Mouse (Mus musculus): ENCODE results near the gene Selenon. TPM values are rescaled to one million over a fixed set of nuclear protein-coding genes. Genes with fewer than 3 reads are reported as not detected.
"Not testable (repeated sequence)": the region's sequence is repeated elsewhere in the genome, so short reads cannot be mapped to it uniquely, and the experiment has no call there.

The Selenon gene
- polyA plus RNA-seq, 1 experiment from 2014 or later = 11.2 TPM

DNA sequence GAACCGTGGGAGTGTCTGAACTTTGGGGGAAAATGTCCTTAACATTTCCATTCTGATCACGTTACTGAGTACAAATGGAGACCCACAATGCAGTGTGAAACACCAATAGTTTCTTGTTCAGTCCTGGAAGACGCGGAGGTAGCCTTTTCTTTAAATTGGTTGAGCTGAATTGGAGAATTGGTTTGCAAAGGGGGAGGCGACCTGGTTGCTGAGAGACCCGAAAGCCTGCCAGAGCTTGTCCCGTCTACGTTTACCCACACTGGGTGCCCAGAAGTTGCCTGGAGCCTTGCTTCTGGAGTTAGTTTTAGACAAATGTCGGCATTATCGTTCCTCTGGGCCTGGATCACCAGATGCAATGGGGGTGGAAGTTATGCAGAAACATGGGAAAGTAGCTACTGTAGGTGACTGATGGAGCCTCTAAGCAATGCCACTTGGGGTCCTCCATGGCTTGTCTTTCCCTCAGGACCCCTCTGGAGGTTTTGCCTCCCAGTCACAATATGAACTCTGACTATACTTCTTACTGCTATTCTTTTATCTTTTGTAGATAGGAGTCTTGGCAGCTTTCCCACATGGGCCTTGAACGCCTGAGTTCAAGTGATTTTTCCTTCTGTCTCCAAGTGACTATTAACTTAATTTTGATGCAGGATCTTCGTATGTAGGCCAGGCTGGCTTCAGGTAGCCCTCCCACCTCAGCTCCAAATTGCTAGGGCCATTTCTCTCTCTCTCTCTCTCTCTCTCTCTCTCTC, 53.8 kb downstream of the Selenon start:
- Histone ChIP-seq H3K9me3 (ENCODE audit: control insufficient read depth, low read length) (no peaks in the 10 kb centered on the region), H3K27ac (ENCODE audit: low read depth, low read length) (peak overlapping the region; percentile 70), H3K4me2 (ENCODE audit: low read depth, low read length) (peak overlapping the region; percentile 90), H3K4me1 (ENCODE audit: control insufficient read depth, insufficient read depth, low read length) (peaks cover 15% of the 10 kb centered on the region), H3K9ac (replicated peaks; ENCODE audit: low read depth, low read length) (0 out of 2 replicates have a peak overlapping the region, but pooled peaks have one; percentile 66), H3K36me3 (ENCODE audit: control insufficient read depth, insufficient read depth, low read length) (no peaks in the 10 kb centered on the region), H3K27me3 (ENCODE audit: control insufficient read depth, insufficient read depth, low read length) (no peaks in the 10 kb centered on the region), H3K4me3 (ENCODE audit: low read depth, low read length) (peak overlapping the region; percentile 47)
- ATAC-seq (ENCODE audit: low read depth) = no peak
- WGBS = 58% methylated on average over 12 of the region's 12 CpGs

GRCm38 (mm10) chr4:134497223-134497622, 54.7 kb downstream of the Selenon start:
- ATAC-seq (ENCODE audit: low read depth) = peak; percentile 52
- H3K27ac ChIP-seq (ENCODE audit: low read depth, low read length) = peak overlapping the region; percentile 70

DNA sequence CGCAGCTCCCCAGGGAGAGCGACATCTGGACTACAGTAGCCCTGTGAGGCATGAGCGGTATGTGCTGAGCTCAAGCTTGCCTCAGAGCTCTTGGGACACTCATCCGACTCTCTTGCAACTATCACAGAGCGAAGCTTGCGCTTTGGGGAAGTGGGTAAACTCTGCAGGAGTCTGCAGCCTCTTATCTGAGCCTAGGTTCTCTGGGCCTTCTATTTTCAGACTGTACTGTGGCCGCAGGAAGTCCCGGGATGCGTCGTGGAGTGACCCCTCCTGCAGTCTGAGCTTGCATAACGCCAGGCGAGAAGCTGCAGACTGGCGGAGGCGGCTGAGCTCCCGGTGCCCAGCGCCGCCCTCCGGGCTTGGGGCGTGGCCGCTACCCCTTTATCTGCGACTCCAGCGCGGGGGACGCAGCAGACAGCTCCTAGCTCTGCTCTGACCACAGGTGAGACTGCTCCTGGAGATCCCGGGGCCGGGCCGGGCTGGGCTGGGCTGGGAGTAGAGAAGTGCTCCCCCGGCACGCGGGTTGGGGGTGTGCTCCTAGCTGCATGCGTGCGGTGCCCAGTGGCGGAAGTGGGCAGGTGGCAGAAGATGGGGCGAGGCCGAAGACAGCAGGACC, 55.3 kb downstream of the Selenon start, which contains the start of gene Paqr7:
TSS of gene Paqr7 (plus strand) at position 103 of the 616 bp plus-strand sequence.
- WGBS = 3% methylated on average over 35 of the region's 35 CpGs
- H3K36me3 ChIP-seq (ENCODE audit: control insufficient read depth, insufficient read depth, low read length) = no peaks in the 10 kb centered on the region
- peak within 1 kb of the TSS; percentile 70 for H3K27ac ChIP-seq (ENCODE audit: low read depth, low read length)
- no peaks in the 10 kb centered on the region for H3K27me3 ChIP-seq (ENCODE audit: control insufficient read depth, insufficient read depth, low read length)
- H3K4me1 ChIP-seq (ENCODE audit: control insufficient read depth, insufficient read depth, low read length) = peaks cover 15% of the 10 kb centered on the region
- peak within 1 kb of the TSS; percentile 90 for H3K4me2 ChIP-seq (ENCODE audit: low read depth, low read length)
- no peaks in the 10 kb centered on the region for H3K9me3 ChIP-seq (ENCODE audit: control insufficient read depth, low read length)
- ATAC-seq (ENCODE audit: low read depth) = peak; percentile 74
- peak within 1 kb of the TSS; percentile 47 for H3K4me3 ChIP-seq (ENCODE audit: low read depth, low read length)
- H3K9ac ChIP-seq (replicated peaks; ENCODE audit: low read depth, low read length) = peak within 1 kb of the TSS; percentile 66

More at GRCm38 (mm10) chr4:134497223-134497622, 54.7 kb downstream of the Selenon start:
- WGBS = 3% methylated on average over 6 of the region's 6 CpGs
- H3K9me3 ChIP-seq (ENCODE audit: control insufficient read depth, low read length) = no peaks in the 10 kb centered on the region
- no peaks in the 10 kb centered on the region for H3K36me3 ChIP-seq (ENCODE audit: control insufficient read depth, insufficient read depth, low read length)
- H3K4me2 ChIP-seq (ENCODE audit: low read depth, low read length) = peak overlapping the region; percentile 90
- no peaks in the 10 kb centered on the region for H3K27me3 ChIP-seq (ENCODE audit: control insufficient read depth, insufficient read depth, low read length)
- H3K4me1 ChIP-seq (ENCODE audit: control insufficient read depth, insufficient read depth, low read length) = peaks cover 15% of the 10 kb centered on the region
- peak overlapping the region; percentile 47 for H3K4me3 ChIP-seq (ENCODE audit: low read depth, low read length)
- H3K9ac ChIP-seq (replicated peaks; ENCODE audit: low read depth, low read length) = peak overlapping the region; percentile 66

- Histone ChIP-seq H3K4me3 (ENCODE audit: low read depth, low read length) (no peak overlapping the region), H3K4me1 (ENCODE audit: control insufficient read depth, insufficient read depth, low read length) (peaks cover 15% of the 10 kb centered on the region), H3K27ac (ENCODE audit: low read depth, low read length) (no peak overlapping the region), H3K36me3 (ENCODE audit: control insufficient read depth, insufficient read depth, low read length) (no peaks in the 10 kb centered on the region), H3K9me3 (ENCODE audit: control insufficient read depth, low read length) (no peaks in the 10 kb centered on the region), H3K9ac (replicated peaks; ENCODE audit: low read depth, low read length) (no peak overlapping the region), H3K27me3 (ENCODE audit: control insufficient read depth, insufficient read depth, low read length) (no peaks in the 10 kb centered on the region), H3K4me2 (ENCODE audit: low read depth, low read length) (no peak overlapping the region)
- ATAC-seq (ENCODE audit: low read depth) = no peak
- WGBS = 69% methylated on average over 5 of the region's 5 CpGs
Observed at GRCm38 (mm10) chr4:134495546-134495923, 56.4 kb downstream of the Selenon start.

DNA sequence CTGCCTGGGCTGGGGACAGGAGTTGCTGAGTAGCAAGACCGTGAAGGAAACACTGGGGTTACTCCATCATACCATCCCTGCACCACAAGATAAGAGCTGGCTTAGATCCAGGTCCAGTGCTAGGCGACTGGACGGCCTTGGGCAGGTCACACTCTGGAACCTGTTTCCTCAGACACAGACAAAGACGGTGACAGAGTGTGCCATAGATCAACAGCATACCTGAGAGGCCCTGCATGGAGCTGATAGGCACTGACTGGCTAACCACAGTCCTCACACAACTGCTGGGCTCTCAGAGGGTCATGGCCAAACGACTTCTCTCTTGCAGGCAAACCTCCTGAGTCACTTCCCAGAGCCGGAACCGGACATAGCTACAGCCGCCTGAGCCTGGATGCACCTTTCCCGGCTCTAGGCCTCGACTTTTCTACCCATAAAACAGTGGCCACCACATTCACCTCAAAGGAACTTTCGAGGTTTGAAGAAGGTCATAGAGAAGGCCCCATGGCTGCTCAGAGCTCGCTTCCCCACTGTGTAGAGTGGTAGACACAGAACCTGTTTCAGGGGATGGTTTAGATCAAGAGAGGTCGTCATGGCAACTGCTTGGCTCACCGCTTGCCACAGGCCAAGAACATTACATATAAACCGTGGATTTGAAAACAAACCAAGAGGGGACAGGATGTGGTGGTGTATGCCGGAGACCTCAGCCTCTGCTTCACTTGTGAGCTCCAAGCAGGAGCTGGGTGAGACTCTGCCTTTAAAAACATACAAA, 57.0 kb downstream of the Selenon start:
- WGBS = 67% methylated on average over 16 of the region's 16 CpGs
- H3K4me1 ChIP-seq (ENCODE audit: control insufficient read depth, insufficient read depth, low read length) = peaks cover 15% of the 10 kb centered on the region
- H3K36me3 ChIP-seq (ENCODE audit: control insufficient read depth, insufficient read depth, low read length) = no peaks in the 10 kb centered on the region
- H3K9ac ChIP-seq (replicated peaks; ENCODE audit: low read depth, low read length) = no peak overlapping the region
- no peak overlapping the region for H3K4me3 ChIP-seq (ENCODE audit: low read depth, low read length)
- no peak overlapping the region for H3K27ac ChIP-seq (ENCODE audit: low read depth, low read length)
- H3K9me3 ChIP-seq (ENCODE audit: control insufficient read depth, low read length) = no peaks in the 10 kb centered on the region
- no peak for ATAC-seq (ENCODE audit: low read depth)
- no peak overlapping the region for H3K4me2 ChIP-seq (ENCODE audit: low read depth, low read length)
- no peaks in the 10 kb centered on the region for H3K27me3 ChIP-seq (ENCODE audit: control insufficient read depth, insufficient read depth, low read length)

DNA sequence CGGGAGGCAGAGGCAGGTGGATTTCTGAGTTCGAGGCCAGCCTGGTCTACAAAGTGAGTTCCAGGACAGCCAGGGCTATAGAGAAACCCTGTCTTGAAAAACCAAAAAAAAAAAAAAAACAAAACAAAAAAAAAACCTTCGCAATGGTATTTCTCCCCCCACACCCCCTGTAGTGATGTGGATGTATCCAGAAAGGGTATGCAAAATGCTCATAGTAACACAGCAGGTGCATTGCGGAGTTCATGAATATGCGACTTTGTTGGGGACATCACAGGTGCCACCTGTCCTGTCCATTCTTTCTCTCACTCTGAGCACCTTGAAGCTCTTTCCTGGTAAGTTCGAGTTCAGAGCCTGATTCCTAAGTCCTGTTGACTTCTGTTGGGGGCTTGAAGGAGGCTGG, 57.8 kb downstream of the Selenon start:
- not testable (repeated sequence) for H3K27ac ChIP-seq (ENCODE audit: low read depth, low read length); H3K9me3 ChIP-seq (ENCODE audit: control insufficient read depth, low read length); H3K4me2 ChIP-seq (ENCODE audit: low read depth, low read length); H3K4me3 ChIP-seq (ENCODE audit: low read depth, low read length); H3K36me3 ChIP-seq (ENCODE audit: control insufficient read depth, insufficient read depth, low read length); ATAC-seq (ENCODE audit: low read depth); H3K27me3 ChIP-seq (ENCODE audit: control insufficient read depth, insufficient read depth, low read length); H3K9ac ChIP-seq (replicated peaks; ENCODE audit: low read depth, low read length)
- 87% methylated on average over 6 of the region's 6 CpGs for WGBS
- peaks cover 15% of the 10 kb centered on the region for H3K4me1 ChIP-seq (ENCODE audit: control insufficient read depth, insufficient read depth, low read length)

- WGBS = 66% methylated on average over 6 of the region's 6 CpGs
- Histone ChIP-seq H3K27me3 (ENCODE audit: control insufficient read depth, insufficient read depth, low read length) (no peaks in the 10 kb centered on the region), H3K9me3 (ENCODE audit: control insufficient read depth, low read length) (no peaks in the 10 kb centered on the region), H3K4me2 (ENCODE audit: low read depth, low read length) (no peak overlapping the region), H3K4me1 (ENCODE audit: control insufficient read depth, insufficient read depth, low read length) (peaks cover 10% of the 10 kb centered on the region), H3K4me3 (ENCODE audit: low read depth, low read length) (no peak overlapping the region), H3K9ac (replicated peaks; ENCODE audit: low read depth, low read length) (no peak overlapping the region), H3K27ac (ENCODE audit: low read depth, low read length) (no peak overlapping the region), H3K36me3 (ENCODE audit: control insufficient read depth, insufficient read depth, low read length) (no peaks in the 10 kb centered on the region)
- ATAC-seq (ENCODE audit: low read depth) = no peak
Observed at GRCm38 (mm10) chr4:134491716-134492115, 60.2 kb downstream of the Selenon start.

- 89% methylated on average over 11 of the region's 11 CpGs for WGBS
Observed at GRCm38 (mm10) chr4:134489986-134490665, 61.8 kb downstream of the Selenon start.

More at GRCm38 (mm10) chr4:134489986-134490665, 61.8 kb downstream of the Selenon start:
- no peak overlapping the region for H3K4me2 ChIP-seq (ENCODE audit: low read depth, low read length)
- no peak overlapping the region for H3K27ac ChIP-seq (ENCODE audit: low read depth, low read length)
- no peak for ATAC-seq (ENCODE audit: low read depth)
- no peak overlapping the region for H3K4me3 ChIP-seq (ENCODE audit: low read depth, low read length)
- no peaks in the 10 kb centered on the region for H3K36me3 ChIP-seq (ENCODE audit: control insufficient read depth, insufficient read depth, low read length)
- peaks cover 4% of the 10 kb centered on the region for H3K4me1 ChIP-seq (ENCODE audit: control insufficient read depth, insufficient read depth, low read length)
- H3K27me3 ChIP-seq (ENCODE audit: control insufficient read depth, insufficient read depth, low read length) = no peaks in the 10 kb centered on the region
- H3K9me3 ChIP-seq (ENCODE audit: control insufficient read depth, low read length) = no peaks in the 10 kb centered on the region
- no peak overlapping the region for H3K9ac ChIP-seq (replicated peaks; ENCODE audit: low read depth, low read length)
